Mouse (Mus musculus) MEL (cell line): ENCODE results near the gene Olfr370. TPM values are rescaled to one million over a fixed set of nuclear protein-coding genes. Genes with fewer than 3 reads are reported as not detected.
"Not testable (repeated sequence)": the region's sequence is repeated elsewhere in the genome, so short reads cannot be mapped to it uniquely, and the experiment has no call there.

Experiments
- DNase-seq: peaks from one replicate; pipeline ENCODE4 v3.0.0; 2011; ENCODE audit warnings: low read depth, low spot score
- H3K27ac ChIP-seq: 2 replicates; pipeline ENCODE4 v1.5.1; 2012; ENCODE audit warnings: low read depth, mild to moderate bottlenecking, control low read depth, low read length, moderate library complexity; ENCODE audit not compliant: control insufficient read depth
- H3K27me3 ChIP-seq, 2 experiments: fragments of 150-350 bp in 1 of 2; sonication (generic) in 1 of 2; 2 replicates each; pipeline ENCODE4 v1.6.1; 2012; ENCODE audit warnings: low read length in 2 of 2, mild to moderate bottlenecking in 2 of 2, improper control_type of control experiment in 1 of 2, moderate library complexity in 1 of 2; ENCODE audit not compliant: insufficient read depth in 2 of 2, control insufficient read depth in 1 of 2
- H3K36me3 ChIP-seq, 2 experiments: 2 replicates each; pipeline ENCODE4 v1.6.1; 2012 to 2014; ENCODE audit warnings: low read length in 2 of 2, improper control_type of control experiment in 1 of 2, inconsistent platforms in 1 of 2, mild to moderate bottlenecking in 1 of 2; ENCODE audit not compliant: insufficient read depth in 2 of 2, control insufficient read depth in 1 of 2
- H3K4me1 ChIP-seq, 2 experiments: fragments of 150-350 bp in 1 of 2; sonication (generic) in 1 of 2; 2 replicates each; pipeline ENCODE4 v1.6.1; 2012; ENCODE audit warnings: low read length in 2 of 2, improper control_type of control experiment in 1 of 2, mild to moderate bottlenecking in 1 of 2; ENCODE audit not compliant: insufficient read depth in 2 of 2, control insufficient read depth in 1 of 2
- H3K4me3 ChIP-seq, 2 experiments: fragments of 150-350 bp in 1 of 2; sonication (generic) in 1 of 2; 2 replicates each; pipeline ENCODE4 v1.5.1; 2012; ENCODE audit warnings: low read depth in 2 of 2, low read length in 2 of 2, mild to moderate bottlenecking in 2 of 2, moderate library complexity in 2 of 2, control low read depth in 1 of 2, improper control_type of control experiment in 1 of 2; ENCODE audit not compliant: control insufficient read depth in 1 of 2, insufficient read depth in 1 of 2
- H3K79me2 ChIP-seq: 2 replicates; pipeline ENCODE4 v1.6.1; 2012; ENCODE audit warnings: mild to moderate bottlenecking, low read length, moderate library complexity; ENCODE audit not compliant: control insufficient read depth, poor library complexity, insufficient read depth
- H3K9ac ChIP-seq: 2 replicates; pipeline ENCODE4 v1.6.1; 2012; ENCODE audit warnings: low read depth, mild to moderate bottlenecking, control low read depth, low read length, moderate library complexity; ENCODE audit not compliant: control insufficient read depth, poor library complexity, severe bottlenecking
- H3K9me3 ChIP-seq: fragments of 150-350 bp; sonication (generic); replicated peaks from 2 replicates; pipeline ENCODE4 v1.6.1; 2012; ENCODE audit warnings: mild to moderate bottlenecking, low read length, improper control_type of control experiment, moderate library complexity; ENCODE audit not compliant: insufficient read depth
- CTCF ChIP-seq, 3 experiments: IDR thresholded peaks in 2 of 3; conservative IDR thresholded peaks in 1 of 3; 2 replicates each; pipeline ENCODE4 v1.5.1; 2011 to 2012; ENCODE audit warnings: low read length in 3 of 3, low read depth in 2 of 3, mild to moderate bottlenecking in 2 of 3, improper control_type of control experiment in 1 of 3, inconsistent platforms in 1 of 3, mixed read lengths in 1 of 3, moderate library complexity in 1 of 3; ENCODE audit not compliant: control insufficient read depth in 1 of 3, insufficient read depth in 1 of 3, poor library complexity in 1 of 3, severe bottlenecking in 1 of 3
- E2F4 ChIP-seq: IDR thresholded peaks from 2 replicates; pipeline ENCODE4 v1.6.1; 2011; ENCODE audit warnings: low read depth, low read length, improper control_type of control experiment, borderline replicate concordance
- ELF1 ChIP-seq: IDR thresholded peaks from 2 replicates; pipeline ENCODE4 v1.6.1; 2014; ENCODE audit warnings: low read depth, mild to moderate bottlenecking, inconsistent platforms, low read length, improper control_type of control experiment, moderate library complexity
- HCFC1 ChIP-seq: IDR thresholded peaks from 2 replicates; pipeline ENCODE4 v1.6.1; 2012; ENCODE audit warnings: low read depth, mild to moderate bottlenecking, inconsistent platforms, low read length, improper control_type of control experiment, moderate library complexity
- JUND ChIP-seq: IDR thresholded peaks from 2 replicates; pipeline ENCODE4 v1.6.1; 2011; ENCODE audit warnings: low read depth, mild to moderate bottlenecking, improper control_type of control experiment, low read length
- MAFK ChIP-seq: IDR thresholded peaks from 2 replicates; pipeline ENCODE4 v1.6.1; 2011; ENCODE audit warnings: low read depth, mild to moderate bottlenecking, low read length, improper control_type of control experiment, borderline replicate concordance
- MAX ChIP-seq: IDR thresholded peaks from 2 replicates; pipeline ENCODE4 v1.6.1; 2011; ENCODE audit warnings: low read length, improper control_type of control experiment
- MAZ ChIP-seq: IDR thresholded peaks from 2 replicates; pipeline ENCODE4 v1.6.1; 2012; ENCODE audit warnings: low read depth, mild to moderate bottlenecking, inconsistent platforms, low read length, improper control_type of control experiment
- MEF2A ChIP-seq: IDR thresholded peaks from 2 replicates; pipeline ENCODE4 v1.6.1; 2014; ENCODE audit warnings: low read depth, mild to moderate bottlenecking, inconsistent platforms, low read length, improper control_type of control experiment; ENCODE audit not compliant: poor library complexity, insufficient replicate concordance, severe bottlenecking; ENCODE audit errors: extremely low read depth
- MXI1 ChIP-seq: IDR thresholded peaks from 2 replicates; pipeline ENCODE4 v1.6.1; 2011; ENCODE audit warnings: mild to moderate bottlenecking, low read depth, low read length, improper control_type of control experiment
- MYB ChIP-seq: IDR thresholded peaks from 2 replicates; pipeline ENCODE4 v1.6.1; 2011; ENCODE audit warnings: mild to moderate bottlenecking, low read depth, low read length, improper control_type of control experiment
- MYC ChIP-seq: IDR thresholded peaks from 2 replicates; pipeline ENCODE4 v1.6.1; 2011; ENCODE audit warnings: low read depth, mild to moderate bottlenecking, low read length, improper control_type of control experiment, moderate library complexity
- NELFE ChIP-seq: IDR thresholded peaks from 2 replicates; pipeline ENCODE4 v1.6.1; 2011; ENCODE audit warnings: low read depth, low read length, improper control_type of control experiment
- NRF1 ChIP-seq: IDR thresholded peaks from 2 replicates; pipeline ENCODE4 v1.6.1; 2014; ENCODE audit warnings: low read depth, mild to moderate bottlenecking, inconsistent platforms, low read length, improper control_type of control experiment, moderate library complexity; ENCODE audit not compliant: poor library complexity, insufficient read depth, severe bottlenecking
- RAD21 ChIP-seq: IDR thresholded peaks from 2 replicates; pipeline ENCODE4 v1.6.1; 2011; ENCODE audit warnings: mild to moderate bottlenecking, low read depth, low read length, improper control_type of control experiment
- TAL1 ChIP-seq: IDR thresholded peaks from 2 replicates; pipeline ENCODE4 v1.6.1; 2012; ENCODE audit warnings: mild to moderate bottlenecking, inconsistent platforms, low read length, moderate library complexity, mixed read lengths
- TCF12 ChIP-seq: IDR thresholded peaks from 2 replicates; pipeline ENCODE4 v1.6.1; 2014; ENCODE audit warnings: low read depth, mild to moderate bottlenecking, inconsistent platforms, low read length, improper control_type of control experiment, moderate library complexity
- USF2 ChIP-seq, 2 experiments: IDR thresholded peaks; 2 replicates each; pipeline ENCODE4 v1.6.1; 2011 to 2012; ENCODE audit warnings: improper control_type of control experiment in 2 of 2, low read length in 2 of 2, borderline replicate concordance in 1 of 2, inconsistent platforms in 1 of 2, low read depth in 1 of 2, mild to moderate bottlenecking in 1 of 2; ENCODE audit not compliant: insufficient read depth in 1 of 2
- ZNF384 ChIP-seq: IDR thresholded peaks from 2 replicates; pipeline ENCODE4 v1.6.1; 2012; ENCODE audit warnings: low read depth, mild to moderate bottlenecking, inconsistent platforms, low read length, improper control_type of control experiment
- polyA plus RNA-seq, 2 experiments: library from polyadenylated mRNA; stranded (reverse) in 1 of 2; unstranded in 1 of 2; fragments of >175 nt in 1 of 2; fragments of >200 nt in 1 of 2; gene quantifications; 2 replicates each; pipeline versions ENCODE4 v1.2.1 to v1.2.4; 2012; ENCODE audit warnings: low replicate concordance in 2 of 2, low read depth in 1 of 2; ENCODE audit not compliant: insufficient read length in 2 of 2, insufficient read depth in 1 of 2, missing spikeins in 1 of 2
- total RNA-seq: library from RNA; depleted of rRNA; stranded (reverse); fragments of 300-350 nt; gene quantifications from 2 replicates; pipeline ENCODE4 v1.2.3, GENCODE M21; 2012

Olfr370 gene
- total and polyA plus RNA-seq, 3 experiments: 0.26 TPM; not detected in 2

GRCm38 (mm10) chr8:83520432-83520831 lies 15.1 kb upstream of the Olfr370 start:
- Histone ChIP-seq H3K27me3 (peaks cover 0 to 2% of the 10 kb centered on the region in 2 experiments; a peak in 1 of 4 replicates), H3K79me2 (no peaks in the 10 kb centered on the region), H3K4me3 (no peak overlapping the region), H3K27ac (no peak overlapping the region), H3K4me1 (no peaks in the 10 kb centered on the region), H3K36me3 (no peaks in the 10 kb centered on the region), H3K9ac (no peak overlapping the region), H3K9me3 (no peaks in the 10 kb centered on the region)
- no peak for DNase-seq
- TF ChIP-seq MEF2A (no peak), E2F4 (no peak), ELF1 (no peak), MXI1 (no peak), MAZ (no peak), HCFC1 (no peak), CTCF (IDR thresholded peaks at IDR 0.05 in 2 of 3, conservative IDR thresholded peaks at IDR 0.05 in 1 of 3; ENCODE audit: control insufficient read depth in 1 of 3, insufficient read depth in 1 of 3, low read depth in 2 of 3, low read length in 3 of 3, poor library complexity in 1 of 3, severe bottlenecking in 1 of 3) (no peak), TAL1 (no peak), NRF1 (no peak), TCF12 (no peak), MAFK (no peak), MAX (no peak), NELFE (no peak), JUND (no peak), MYC (no peak), USF2 (IDR thresholded peaks at IDR 0.05; ENCODE audit: borderline replicate concordance in 1 of 2, insufficient read depth in 1 of 2, low read depth in 1 of 2, low read length in 2 of 2) (no peak), MYB (no peak), RAD21 (no peak), ZNF384 (no peak)

GRCm38 (mm10) chr8:83520907-83521306 lies 14.7 kb upstream of the Olfr370 start:
- H3K27me3 ChIP-seq, H3K4me1 ChIP-seq, H3K4me3 ChIP-seq, H3K9ac ChIP-seq, H3K79me2 ChIP-seq, H3K27ac ChIP-seq, H3K36me3 ChIP-seq, DNase-seq, H3K9me3 ChIP-seq: not testable (repeated sequence)
